Mouse (Mus musculus) limb, embryonic 11.5 days (tissue): ENCODE data around the gene Rab7. TPM values are rescaled to one million over a fixed set of nuclear protein-coding genes. Genes with fewer than 3 reads are reported as not detected.

Source experiments
- ATAC-seq: fragments of 200-750 bp; cut with Nextera tagmentation; 2 replicates; pipeline ENCODE4 v1.8.0; 2017; ENCODE audit warnings: low read depth; ENCODE audit not compliant: insufficient number of reproducible peaks, low FRiP score, low TSS enrichment
- DNase-seq: peaks from one replicate; pipeline ENCODE4 v3.0.0-alpha.2; 2015; ENCODE audit warnings: low spot score
- H3K27ac ChIP-seq: fragments of 300-500 bp; sonication (generic); replicated peaks from 2 replicates; pipeline ENCODE4 v1.5.1; 2014; ENCODE audit warnings: low read depth, mild to moderate bottlenecking, low read length
- H3K27me3 ChIP-seq: fragments of 300-500 bp; sonication (generic); 2 replicates; pipeline ENCODE4 v1.6.1; 2014; ENCODE audit warnings: mild to moderate bottlenecking, low read length, mixed read lengths; ENCODE audit not compliant: control insufficient read depth, insufficient read depth
- H3K36me3 ChIP-seq: fragments of 300-500 bp; sonication (generic); 2 replicates; pipeline ENCODE4 v1.6.1; 2014; ENCODE audit warnings: mild to moderate bottlenecking, low read length, moderate library complexity, mixed read lengths; ENCODE audit not compliant: control insufficient read depth, insufficient read depth
- H3K4me1 ChIP-seq: fragments of 300-500 bp; sonication (generic); 2 replicates; pipeline ENCODE4 v1.6.1; 2014; ENCODE audit warnings: low read length, mixed read lengths; ENCODE audit not compliant: control insufficient read depth, insufficient read depth
- H3K4me2 ChIP-seq: fragments of 300-500 bp; sonication (generic); 2 replicates; pipeline ENCODE4 v1.6.1; 2014; ENCODE audit warnings: low read depth, mild to moderate bottlenecking, moderate library complexity; ENCODE audit not compliant: severe bottlenecking
- H3K4me3 ChIP-seq: fragments of 300-500 bp; sonication (generic); 2 replicates; pipeline ENCODE4 v1.5.1; 2014; ENCODE audit warnings: low read depth, low read length
- H3K9ac ChIP-seq: fragments of 300-500 bp; sonication (generic); 2 replicates; pipeline ENCODE4 v1.6.1; 2014; ENCODE audit warnings: mild to moderate bottlenecking, low read length
- H3K9me3 ChIP-seq: fragments of 300-500 bp; sonication (generic); 2 replicates; pipeline ENCODE4 v1.6.1; 2016; ENCODE audit warnings: low read length; ENCODE audit not compliant: control insufficient read depth
- WGBS: fragments of 180-500 bp; shearing (Covaris S2); extraction: QIAGEN DNeasy Blood & Tissue Kit; methylation state at CpG from one replicate; pipeline ENCODE4 v1.1.7; 2014; 5-methylcytosine and 5-hydroxymethylcytosine counted together
- polyA plus RNA-seq: library from polyadenylated mRNA; unstranded; fragments of >200 nt; fragmentation: Nextera tagmentation; extraction: Ambion mirVana; gene quantifications from 2 replicates; pipeline ENCODE4 v1.2.1, GENCODE M21; 2014

The Rab7 gene
- polyA plus RNA-seq, 1 experiment from 2014 or later = 216 TPM

GRCm38 (mm10) chr6:88047853-88048252 is 2.8 kb upstream of the Rab7 start:
- Histone ChIP-seq H3K4me1 (peaks cover 11% of the 10 kb centered on the region), H3K4me3 (no peak overlapping the region), H3K36me3 (no peaks in the 10 kb centered on the region), H3K27ac (no peak overlapping the region), H3K9ac (no peak overlapping the region), H3K9me3 (no peaks in the 10 kb centered on the region), H3K27me3 (no peaks in the 10 kb centered on the region), H3K4me2 (no peak overlapping the region)
- 87% methylated on average over 5 of the region's 5 CpGs for WGBS
- ATAC-seq = no peak
- no peak for DNase-seq

- no peak overlapping the region for H3K27ac ChIP-seq
- WGBS = 38% methylated on average over 3 of the region's 3 CpGs
Observed at GRCm38 (mm10) chr6:88045406-88045766, 316 bp upstream of the Rab7 start.

GRCm38 (mm10) chr6:88044234-88044576 is 865 bp downstream of the Rab7 start:
- DNase-seq = no peak
- no peaks in the 10 kb centered on the region for H3K36me3 ChIP-seq
- ATAC-seq = peak; percentile 19; the same call in 1 of the 2 replicates
- H3K9me3 ChIP-seq = no peaks in the 10 kb centered on the region
- WGBS = 2% methylated on average over 3 of the region's 3 CpGs
- no peak overlapping the region; the same call in 1 of the 2 replicates for H3K27ac ChIP-seq
- H3K4me3 ChIP-seq = peak overlapping the region; percentile 92
- H3K4me2 ChIP-seq = peak overlapping the region; percentile 90
- peaks cover 11% of the 10 kb centered on the region for H3K4me1 ChIP-seq
- H3K27me3 ChIP-seq = no peaks in the 10 kb centered on the region
- peak overlapping the region; percentile 96 for H3K9ac ChIP-seq

More at GRCm38 (mm10) chr6:88045406-88045766, 316 bp upstream of the Rab7 start:
- peak overlapping the region; percentile 90; the same call in 1 of the 2 replicates for H3K4me2 ChIP-seq
- H3K4me1 ChIP-seq = peaks cover 11% of the 10 kb centered on the region
- H3K27me3 ChIP-seq = no peaks in the 10 kb centered on the region
- DNase-seq (no peak), ATAC-seq (no peak)
- H3K9ac ChIP-seq = no peak overlapping the region
- H3K36me3 ChIP-seq = no peaks in the 10 kb centered on the region
- H3K4me3 ChIP-seq = peak overlapping the region; percentile 92
- H3K9me3 ChIP-seq = no peaks in the 10 kb centered on the region

GRCm38 (mm10) chr6:88042336-88042735 is 2.7 kb downstream of the Rab7 start:
- Histone ChIP-seq H3K4me2 (no peak overlapping the region), H3K9me3 (no peaks in the 10 kb centered on the region), H3K4me1 (peaks cover 11% of the 10 kb centered on the region), H3K9ac (no peak overlapping the region), H3K27me3 (no peaks in the 10 kb centered on the region), H3K4me3 (no peak overlapping the region), H3K27ac (no peak overlapping the region), H3K36me3 (no peaks in the 10 kb centered on the region)
- WGBS = 92% methylated on average over 3 of the region's 3 CpGs
- DNase-seq (no peak), ATAC-seq (no peak)

GRCm38 (mm10) chr6:88041221-88041620 is 3.8 kb downstream of the Rab7 start:
- Histone ChIP-seq H3K9me3 (no peaks in the 10 kb centered on the region), H3K27me3 (no peaks in the 10 kb centered on the region), H3K27ac (no peak overlapping the region), H3K4me3 (no peak overlapping the region), H3K4me1 (peaks cover 11% of the 10 kb centered on the region), H3K4me2 (no peak overlapping the region), H3K36me3 (no peaks in the 10 kb centered on the region), H3K9ac (no peak overlapping the region)
- DNase-seq = no peak
- no peak for ATAC-seq
- 86% methylated on average over 4 of the region's 4 CpGs for WGBS

- H3K9me3 ChIP-seq = no peaks in the 10 kb centered on the region
Observed at GRCm38 (mm10) chr6:88039426-88039825, 5.6 kb downstream of the Rab7 start.

GRCm38 (mm10) chr6:88037471-88038045 is 7.5 kb downstream of the Rab7 start:
- WGBS = 89% methylated on average over 4 of the region's 4 CpGs
- no peaks in the 10 kb centered on the region for H3K36me3 ChIP-seq
- ATAC-seq = no peak

More at GRCm38 (mm10) chr6:88039426-88039825, 5.6 kb downstream of the Rab7 start:
- no peak for DNase-seq
- peaks cover 11% of the 10 kb centered on the region for H3K4me1 ChIP-seq
- WGBS = 100% methylated on average over 4 of the region's 4 CpGs
- H3K27ac ChIP-seq = no peak overlapping the region
- H3K4me2 ChIP-seq = no peak overlapping the region
- H3K36me3 ChIP-seq = no peaks in the 10 kb centered on the region
- no peak overlapping the region for H3K9ac ChIP-seq
- H3K4me3 ChIP-seq = no peak overlapping the region
- H3K27me3 ChIP-seq = no peaks in the 10 kb centered on the region
- ATAC-seq = no peak

GRCm38 (mm10) chr6:88033504-88033903 is 11.6 kb downstream of the Rab7 start:
- ATAC-seq (no peak), DNase-seq (no peak)
- Histone ChIP-seq H3K9me3 (no peaks in the 10 kb centered on the region), H3K4me3 (no peak overlapping the region), H3K27ac (no peak overlapping the region), H3K4me2 (no peak overlapping the region), H3K36me3 (no peaks in the 10 kb centered on the region; the same call in 1 of the 2 replicates), H3K4me1 (no peaks in the 10 kb centered on the region), H3K27me3 (no peaks in the 10 kb centered on the region), H3K9ac (no peak overlapping the region)
- WGBS = 90% methylated on average over 3 of the region's 3 CpGs

More at GRCm38 (mm10) chr6:88037471-88038045, 7.5 kb downstream of the Rab7 start:
- Histone ChIP-seq H3K27me3 (no peaks in the 10 kb centered on the region), H3K9me3 (no peaks in the 10 kb centered on the region), H3K27ac (no peak overlapping the region), H3K4me3 (no peak overlapping the region), H3K9ac (no peak overlapping the region), H3K4me1 (no peaks in the 10 kb centered on the region), H3K4me2 (no peak overlapping the region)
- DNase-seq = no peak

- ATAC-seq = no peak
- no peaks in the 10 kb centered on the region; the same call in 1 of the 2 replicates for H3K36me3 ChIP-seq
- no peak overlapping the region for H3K4me3 ChIP-seq
- no peak overlapping the region for H3K4me2 ChIP-seq
- H3K9ac ChIP-seq = no peak overlapping the region
- H3K27me3 ChIP-seq = no peaks in the 10 kb centered on the region
- H3K27ac ChIP-seq = no peak overlapping the region
- no peak for DNase-seq
- no peaks in the 10 kb centered on the region for H3K4me1 ChIP-seq
- no peaks in the 10 kb centered on the region for H3K9me3 ChIP-seq
- 99% methylated on average over 2 of the region's 2 CpGs for WGBS
Observed at GRCm38 (mm10) chr6:88030432-88030831, 14.6 kb downstream of the Rab7 start.
